Mouse (Mus musculus) heart, adult 2 months (tissue): ENCODE measurements around the gene Camkk2.

Experiments
- CTCF ChIP-seq: fragments of 200-600 bp; IDR thresholded peaks from 2 replicates; pipeline ENCODE4 v1.8.1; 2022; ENCODE audit warnings: antibody characterized with exemption, mild to moderate bottlenecking, moderate library complexity
- EP300 ChIP-seq: fragments of 200-500 bp; IDR thresholded peaks from 2 replicates; pipeline ENCODE4 v1.6.1; 2011; ENCODE audit warnings: low read depth, low read length, control low read depth; ENCODE audit not compliant: insufficient read depth

GRCm38 (mm10) chr5:122726595-122726994, 52.6 kb downstream of the Camkk2 start:
- TF ChIP-seq CTCF (no peak), EP300 (no peak)
